9 mouse cellular contexts compared by ENCODE assay signal in the genomic region with DNA sequence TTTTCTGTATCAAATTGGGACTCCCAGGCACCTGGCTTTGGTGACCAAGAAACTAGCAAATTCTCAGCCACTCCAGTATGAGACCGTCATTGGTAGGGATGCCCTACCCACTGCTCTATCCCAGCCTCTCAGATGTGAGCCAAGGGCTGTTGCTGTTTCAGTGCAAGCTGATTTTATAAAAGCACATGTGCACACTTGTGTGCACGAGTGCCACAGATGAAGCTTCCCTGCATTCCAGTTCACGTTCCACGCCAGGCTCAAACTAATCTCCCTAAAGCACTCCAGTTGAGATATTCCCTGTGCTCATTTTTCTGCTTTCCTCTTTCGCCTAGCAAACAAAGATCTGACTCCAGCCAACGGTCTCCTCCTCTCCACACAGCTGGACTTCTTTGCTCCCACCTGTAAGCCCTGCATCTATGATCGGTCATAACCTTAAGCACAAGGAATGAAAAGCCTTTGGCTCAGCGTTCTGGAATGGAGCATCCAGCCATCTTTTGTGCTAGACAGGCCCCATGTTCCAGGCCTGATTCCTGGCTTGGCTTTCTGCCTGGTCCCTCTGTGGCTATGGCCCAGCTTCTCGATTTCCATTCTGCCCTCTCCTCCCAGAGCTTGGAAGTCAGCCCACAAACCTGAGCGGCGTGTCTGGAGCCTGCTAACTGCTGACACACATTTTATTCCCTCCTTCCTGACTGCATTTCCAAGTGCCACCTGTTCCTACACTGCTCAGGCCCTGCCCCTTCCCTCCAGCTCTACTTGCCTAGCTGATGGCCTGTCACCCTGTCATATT.
DNase-seq lines count a peak whose midpoint lies in the region; ATAC-seq and TF ChIP-seq lines count a peak whose summit lies in the region.
"Had no signal": no experiment of that assay in that cellular context is flagged by ENCODE, and none has a peak within 500 bp of the region (broad histone marks: within the 10 kb centered on the region; RNA-seq: fewer than 3 reads in every experiment).

No protein-coding gene starts in this region.

- 55% methylated on average over 11 of the region's 11 CpGs for WGBS in hindbrain, embryonic 15.5 days
- 89% methylated on average over 11 of the region's 11 CpGs for WGBS in thymus, adult 2 months

- peak overlapping the region; percentile 62 for H3K27ac ChIP-seq in hindbrain, embryonic 15.5 days (replicated peaks)
- H3K27ac ChIP-seq in thymus, adult 2 months (ENCODE audit: control insufficient read depth, insufficient read depth, low read length): no peak overlapping the region
- H3K27ac ChIP-seq: liver, embryonic 13.5 days had no signal

- ATAC-seq in hindbrain, embryonic 15.5 days (ENCODE audit: low FRiP score, low read depth): peak; percentile 90

- peaks cover 16% of the 10 kb centered on the region for H3K4me1 ChIP-seq in hindbrain, embryonic 15.5 days (replicated peaks)
- H3K4me1 ChIP-seq in thymus, adult 2 months (replicated peaks; ENCODE audit: control insufficient read depth, insufficient read depth, low read length): no peaks in the 10 kb centered on the region
- H3K4me1 ChIP-seq: liver, embryonic 13.5 days had no signal

- DNase-seq in MN1 (ENCODE audit: low spot score): peak; percentile 82
- peak; percentile 91 for DNase-seq in brain, embryonic 14.5 days (ENCODE audit: low read depth)
- DNase-seq in gastrocnemius, adult 18-20 months (ENCODE audit: low spot score): peak; percentile 88
- peak; percentile 78 to 84 for DNase-seq in layer of hippocampus, postnatal 10 days (ENCODE audit: low spot score in 2 of 2)
- peak; percentile 64 for DNase-seq in lung, postnatal 36 days
- DNase-seq in thymus, adult 2 months: no peak
- DNase-seq in thymus, postnatal 14 days: no peak
- DNase-seq: liver, embryonic 13.5 days had no signal

- H3K4me3 ChIP-seq in hindbrain, embryonic 15.5 days: no peak overlapping the region
- H3K4me3 ChIP-seq in thymus, adult 2 months (ENCODE audit: control insufficient read depth, insufficient read depth, low read length): no peak overlapping the region
- H3K4me3 ChIP-seq: liver, embryonic 13.5 days had no signal

- no peaks in the 10 kb centered on the region for H3K27me3 ChIP-seq in hindbrain, embryonic 15.5 days
- no peaks in the 10 kb centered on the region; the same call in 1 of the 2 replicates for H3K27me3 ChIP-seq in thymus, adult 2 months (ENCODE audit: control insufficient read depth, insufficient read depth, low read length)
- H3K27me3 ChIP-seq: liver, embryonic 13.5 days had no signal

- no peak overlapping the region for H3K9ac ChIP-seq in hindbrain, embryonic 15.5 days
- H3K9ac ChIP-seq: liver, embryonic 13.5 days had no signal

- no peaks in the 10 kb centered on the region for H3K36me3 ChIP-seq in hindbrain, embryonic 15.5 days
- no peaks in the 10 kb centered on the region for H3K36me3 ChIP-seq in thymus, adult 2 months (ENCODE audit: control insufficient read depth, insufficient read depth, low read length)
- H3K36me3 ChIP-seq: liver, embryonic 13.5 days had no signal

- H3K4me2 ChIP-seq in hindbrain, embryonic 15.5 days: no peak overlapping the region
- H3K4me2 ChIP-seq: liver, embryonic 13.5 days had no signal

- no peak for TF ChIP-seq POLR2A in brain, embryonic 14.5 days (IDR thresholded peaks at IDR 0.05; ENCODE audit: borderline replicate concordance, extremely low read depth, insufficient read depth, insufficient read length, poor library complexity, severe bottlenecking)
- no peak for TF ChIP-seq POLR2A in thymus, adult 2 months (IDR thresholded peaks at IDR 0.05; ENCODE audit: control insufficient read depth, extremely low read depth, insufficient read depth, low read length, poor library complexity)

- TF ChIP-seq CTCF in brain, embryonic 14.5 days (IDR thresholded peaks at IDR 0.05; ENCODE audit: borderline replicate concordance, extremely low read depth, insufficient read depth, insufficient read length): no peak
- TF ChIP-seq CTCF in thymus, adult 2 months (IDR thresholded peaks at IDR 0.05; ENCODE audit: borderline replicate concordance, control insufficient read depth, extremely low read depth, insufficient read depth, low read length, poor library complexity): no peak

- H3K9me3 ChIP-seq in hindbrain, embryonic 15.5 days: no peaks in the 10 kb centered on the region
- H3K9me3 ChIP-seq: liver, embryonic 13.5 days had no signal

Comparison
In these comparisons a context has a peak if more than half of its experiments do, and no peak if none do; other contexts are left out.
1. DNase-seq: peak in MN1 (single experiment), brain, embryonic 14.5 days (single experiment), gastrocnemius, adult 18-20 months (single experiment), layer of hippocampus, postnatal 10 days (2 of 2) and lung, postnatal 36 days (single experiment); none in thymus, adult 2 months (single experiment) and thymus, postnatal 14 days (single experiment).